9 mouse cellular contexts compared by ENCODE assay signal in genomic region chr9:34847664-34848063, GRCm38 (mm10).
DNase-seq lines count a peak whose midpoint lies in the region; ATAC-seq and TF ChIP-seq lines count a peak whose summit lies in the region.
"Had no signal": no experiment of that assay in that cellular context is flagged by ENCODE, and none has a peak within 500 bp of the region (broad histone marks: within the 10 kb centered on the region; RNA-seq: fewer than 3 reads in every experiment).

No protein-coding gene starts in this region.

- TF ChIP-seq CTCF in heart, adult 2 months (IDR thresholded peaks at IDR 0.05), result peak; percentile 84
- TF ChIP-seq CTCF in cortical plate, adult 2 months (IDR thresholded peaks at IDR 0.05; ENCODE audit: extremely low read depth, insufficient read depth, low read length), result peak; percentile 74

- no peak overlapping the region for H3K9ac ChIP-seq in heart, adult 2 months (ENCODE audit: low read depth, low read length)
- no peak overlapping the region for H3K9ac ChIP-seq in neural tube, embryonic 11.5 days (ENCODE audit: low read length)
- H3K9ac ChIP-seq: forebrain, embryonic 15.5 days had no signal

- TF ChIP-seq EP300 in heart, adult 2 months (IDR thresholded peaks at IDR 0.05; ENCODE audit: insufficient read depth, low read depth, low read length), result no peak

- no peaks in the 10 kb centered on the region for H3K4me1 ChIP-seq in heart, adult 2 months (ENCODE audit: control insufficient read depth, insufficient read depth, low read length)
- H3K4me1 ChIP-seq in neural tube, embryonic 11.5 days (ENCODE audit: control insufficient read depth, insufficient read depth, low read length), result no peaks in the 10 kb centered on the region
- H3K4me1 ChIP-seq in cortical plate, adult 2 months (ENCODE audit: control insufficient read depth, insufficient read depth, low read length), result peaks cover 2% of the 10 kb centered on the region; the same call in 1 of the 2 replicates
- H3K4me1 ChIP-seq: forebrain, embryonic 15.5 days had no signal

- WGBS in heart, adult 2 months, result 55% methylated on average over 5 of the region's 5 CpGs
- 52% methylated on average over 5 of the region's 5 CpGs for WGBS in neural tube, embryonic 11.5 days

- H3K4me2 ChIP-seq in neural tube, embryonic 11.5 days (ENCODE audit: low read depth), result no peak overlapping the region
- H3K4me2 ChIP-seq: forebrain, embryonic 15.5 days had no signal

- H3K27me3 ChIP-seq in heart, adult 2 months (ENCODE audit: control insufficient read depth, insufficient read depth, low read length), result no peaks in the 10 kb centered on the region
- no peaks in the 10 kb centered on the region for H3K27me3 ChIP-seq in neural tube, embryonic 11.5 days (ENCODE audit: control insufficient read depth, insufficient read depth, low read length)
- H3K27me3 ChIP-seq: forebrain, embryonic 15.5 days had no signal

- no peaks in the 10 kb centered on the region for H3K36me3 ChIP-seq in heart, adult 2 months (ENCODE audit: control insufficient read depth, insufficient read depth, low read length)
- H3K36me3 ChIP-seq in neural tube, embryonic 11.5 days (ENCODE audit: control insufficient read depth, insufficient read depth, low read length), result no peaks in the 10 kb centered on the region
- H3K36me3 ChIP-seq: forebrain, embryonic 15.5 days had no signal

- DNase-seq in heart, adult 2 months, result no peak
- no peak for DNase-seq in heart, adult 9 months (ENCODE audit: low spot score in 2 of 2)
- peak; percentile 33 for DNase-seq in neural tube, embryonic 11.5 days (ENCODE audit: low spot score)
- no peak for DNase-seq in neural tube, embryonic 10.5 days (ENCODE audit: extremely low spot score, low spot score)
- peak; percentile 44 for DNase-seq in retina, postnatal 1 day
- no peak for DNase-seq in left cerebral cortex, postnatal 4 days
- no peak for DNase-seq in left cerebral cortex, adult 9 months (ENCODE audit: low spot score in 2 of 2)

- intact Hi-C loops in heart, adult 2 months (cut with DNase I), result loop anchor here (5.0 to 10.0 kb wide), 2 partner anchors 183 to 350 kb away; no protein-coding TSS in a partner anchor
- intact Hi-C loops in left cerebral cortex, postnatal 4 days (cut with DNase I), result no loop called here

- no peak overlapping the region for H3K4me3 ChIP-seq in heart, adult 2 months
- H3K4me3 ChIP-seq in neural tube, embryonic 11.5 days (ENCODE audit: low read depth, low read length), result no peak overlapping the region
- no peak overlapping the region for H3K4me3 ChIP-seq in cortical plate, adult 2 months (ENCODE audit: insufficient read depth, low read length)
- H3K4me3 ChIP-seq: forebrain, embryonic 15.5 days had no signal

- H3K79me2 ChIP-seq in heart, adult 2 months (replicated peaks; ENCODE audit: control insufficient read depth, insufficient read depth, low read length), result no peaks in the 10 kb centered on the region

- no peak for ATAC-seq in neural tube, embryonic 11.5 days (ENCODE audit: insufficient read depth, low FRiP score, low TSS enrichment)
- ATAC-seq: forebrain, embryonic 15.5 days had no signal

- H3K27ac ChIP-seq in heart, adult 2 months, result no peak overlapping the region
- H3K27ac ChIP-seq in neural tube, embryonic 11.5 days (ENCODE audit: low read depth, low read length), result no peak overlapping the region
- H3K27ac ChIP-seq in cortical plate, adult 2 months (ENCODE audit: insufficient read depth, low read length), result no peak overlapping the region
- H3K27ac ChIP-seq: forebrain, embryonic 15.5 days had no signal

- H3K9me3 ChIP-seq in neural tube, embryonic 11.5 days (ENCODE audit: control insufficient read depth, low read length), result no peaks in the 10 kb centered on the region
- H3K9me3 ChIP-seq: forebrain, embryonic 15.5 days had no signal

- no peak for TF ChIP-seq POLR2A in heart, adult 2 months (IDR thresholded peaks at IDR 0.05; ENCODE audit: insufficient read depth, low read depth, low read length)
- no peak for TF ChIP-seq POLR2A in cortical plate, adult 2 months (IDR thresholded peaks at IDR 0.05; ENCODE audit: extremely low read depth, insufficient read depth, low read length)

Comparison
In these comparisons a context has a peak if more than half of its experiments do, and no peak if none do; other contexts are left out.
1. DNase-seq: peak in neural tube, embryonic 11.5 days (single experiment) and retina, postnatal 1 day (single experiment); none in heart, adult 2 months (0 of 2), heart, adult 9 months (0 of 2), neural tube, embryonic 10.5 days (single experiment), left cerebral cortex, postnatal 4 days (single experiment) and left cerebral cortex, adult 9 months (0 of 2).